Mouse (Mus musculus) small intestine, adult 2 months (tissue): Measurements from ENCODE around the gene Wdcp.

ENCODE experiments used
- CTCF ChIP-seq: fragments of 200-500 bp; IDR thresholded peaks from 2 replicates; pipeline ENCODE4 v1.5.1; 2012; ENCODE audit warnings: low read depth, mild to moderate bottlenecking, control low read depth, inconsistent platforms, low read length, moderate library complexity, mixed read lengths; ENCODE audit not compliant: insufficient replicate concordance, insufficient read length; ENCODE audit errors: extremely low read depth
- POLR2A ChIP-seq: fragments of 200-500 bp; IDR thresholded peaks from 2 replicates; pipeline ENCODE4 v1.6.1; 2012; ENCODE audit warnings: low read depth, mild to moderate bottlenecking, control low read depth, inconsistent platforms, low read length, moderate library complexity

DNA sequence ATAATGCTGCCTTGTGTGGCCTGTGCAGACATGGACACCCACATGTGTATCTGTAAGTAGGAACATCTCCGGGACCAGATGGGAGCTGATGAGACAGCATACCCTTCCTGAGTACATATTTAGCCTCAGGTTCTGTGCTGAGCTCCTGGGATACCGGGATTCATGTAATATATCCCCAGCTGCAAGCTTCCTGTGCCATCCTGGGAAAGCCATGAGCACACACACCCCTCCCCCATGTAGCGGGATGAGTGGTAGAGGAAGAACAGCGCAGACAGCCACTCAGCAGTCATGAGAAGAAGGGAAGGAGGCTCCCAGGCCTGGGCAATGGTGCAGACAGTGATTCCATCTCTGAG is 21.2 kb downstream of the Wdcp start:
- no peak for TF ChIP-seq POLR2A
- no peak for TF ChIP-seq CTCF
